Mouse (Mus musculus) forebrain, postnatal 0 days (tissue): ENCODE data around the gene E430018J23Rik. TPM values are rescaled to one million over a fixed set of nuclear protein-coding genes. Genes with fewer than 3 reads are reported as not detected.

Experiments
- ATAC-seq: fragments of 200-750 bp; cut with Nextera tagmentation; 2 replicates; pipeline ENCODE4 v1.8.0; 2017; ENCODE audit warnings: mild to moderate bottlenecking, moderate library complexity
- DNase-seq: peaks from one replicate; pipeline ENCODE4 v3.0.0-alpha.2; 2015
- H3K27ac ChIP-seq: fragments of 300-500 bp; sonication (generic); 2 replicates; pipeline ENCODE4 v1.5.1; 2014; ENCODE audit warnings: low read depth, mild to moderate bottlenecking, antibody characterized with exemption, low read length, moderate library complexity, mixed read lengths
- H3K27me3 ChIP-seq: fragments of 300-500 bp; sonication (generic); 2 replicates; pipeline ENCODE4 v1.6.1; 2014; ENCODE audit warnings: mild to moderate bottlenecking, low read length, mixed read lengths; ENCODE audit not compliant: insufficient read depth
- H3K36me3 ChIP-seq: fragments of 300-500 bp; sonication (generic); 2 replicates; pipeline ENCODE4 v1.6.1; 2014; ENCODE audit warnings: mild to moderate bottlenecking, moderate library complexity; ENCODE audit not compliant: insufficient read depth
- H3K4me1 ChIP-seq: fragments of 300-500 bp; sonication (generic); 2 replicates; pipeline ENCODE4 v1.6.1; 2014; ENCODE audit warnings: antibody characterized with exemption; ENCODE audit not compliant: insufficient read depth
- H3K4me2 ChIP-seq: fragments of 300-500 bp; sonication (generic); 2 replicates; pipeline ENCODE4 v1.6.1; 2014; ENCODE audit warnings: low read depth, mild to moderate bottlenecking, moderate library complexity
- H3K4me3 ChIP-seq: fragments of 300-500 bp; sonication (generic); 2 replicates; pipeline ENCODE4 v1.5.1; 2014; ENCODE audit warnings: low read depth, low read length, mixed read lengths
- H3K9ac ChIP-seq: fragments of 300-500 bp; sonication (generic); 2 replicates; pipeline ENCODE4 v1.6.1; 2014; ENCODE audit warnings: mild to moderate bottlenecking
- H3K9me3 ChIP-seq: fragments of 300-500 bp; sonication (generic); 2 replicates; pipeline ENCODE4 v1.6.1; 2016; ENCODE audit warnings: low read length
- CTCF ChIP-seq: sonication (generic); IDR thresholded peaks from 2 replicates; pipeline ENCODE4 v1.5.1; 2016; ENCODE audit warnings: antibody characterized with exemption, control low read depth, low read depth
- WGBS: fragments of 180-500 bp; shearing (Covaris S2); extraction: QIAGEN DNeasy Blood & Tissue Kit; methylation state at CpG from one replicate; pipeline ENCODE4 v1.1.7; 2014; 5-methylcytosine and 5-hydroxymethylcytosine counted together
- polyA plus RNA-seq: library from polyadenylated mRNA; unstranded; fragments of >200 nt; fragmentation: Nextera tagmentation; extraction: Ambion mirVana; gene quantifications from 2 replicates; pipeline ENCODE4 v1.2.1, GENCODE M21; 2015
- total RNA-seq: library from RNA; depleted of rRNA; stranded (reverse); fragments of >200 nt; gene quantifications from 2 replicates; pipeline ENCODE4 v1.2.3, GENCODE M21; 2014

The E430018J23Rik gene
- total and polyA plus RNA-seq, 2 experiments from 2014 or later, result 2.4 to 10.2 TPM

DNA sequence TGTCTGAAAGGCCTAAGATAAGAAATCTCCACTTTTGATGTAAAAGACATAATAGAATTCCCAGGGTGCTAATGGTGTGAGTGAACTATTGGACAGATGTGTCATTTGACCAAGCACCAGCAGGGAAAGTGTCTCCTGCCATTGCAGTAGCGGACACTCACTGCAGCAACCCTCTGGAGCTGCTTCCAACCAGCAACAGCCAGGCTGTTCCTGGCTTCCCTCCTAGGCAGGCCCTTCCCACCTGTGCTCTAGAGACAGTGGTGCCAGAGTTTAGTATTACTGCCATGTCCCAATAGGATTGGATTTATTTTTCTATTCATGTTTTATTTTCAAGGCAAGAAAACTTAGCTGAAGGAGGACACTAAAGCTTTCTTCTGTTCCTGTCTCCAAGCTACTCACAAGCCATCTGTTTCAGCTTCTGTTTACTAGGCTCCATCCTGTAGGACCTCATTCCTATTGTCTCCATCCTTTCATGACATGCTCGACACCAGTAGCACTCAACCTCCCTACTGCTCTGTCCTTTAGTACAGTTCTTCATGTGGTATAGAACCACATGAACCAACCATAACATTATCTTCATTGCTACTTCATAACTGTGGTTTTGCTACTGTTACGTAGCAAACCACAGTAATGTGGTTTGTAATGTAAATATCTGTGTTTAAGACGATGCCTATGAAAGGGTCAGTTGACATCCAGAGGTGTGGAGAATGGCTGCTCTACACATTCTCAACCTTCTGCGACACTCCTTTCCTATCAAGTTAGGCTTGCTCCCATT, 42.0 kb downstream of the E430018J23Rik start:
- Histone ChIP-seq H3K36me3 (no peaks in the 10 kb centered on the region), H3K4me3 (no peak overlapping the region), H3K4me1 (0 out of 2 replicates have a peak, but pooled peaks cover 3% of the 10 kb centered on the region), H3K27me3 (no peaks in the 10 kb centered on the region), H3K27ac (no peak overlapping the region), H3K9ac (no peak overlapping the region), H3K9me3 (no peaks in the 10 kb centered on the region), H3K4me2 (no peak overlapping the region)
- no peak for DNase-seq
- WGBS, result 90% methylated on average over 5 of the region's 5 CpGs
- TF ChIP-seq CTCF, result no peak
- ATAC-seq, result no peak

DNA sequence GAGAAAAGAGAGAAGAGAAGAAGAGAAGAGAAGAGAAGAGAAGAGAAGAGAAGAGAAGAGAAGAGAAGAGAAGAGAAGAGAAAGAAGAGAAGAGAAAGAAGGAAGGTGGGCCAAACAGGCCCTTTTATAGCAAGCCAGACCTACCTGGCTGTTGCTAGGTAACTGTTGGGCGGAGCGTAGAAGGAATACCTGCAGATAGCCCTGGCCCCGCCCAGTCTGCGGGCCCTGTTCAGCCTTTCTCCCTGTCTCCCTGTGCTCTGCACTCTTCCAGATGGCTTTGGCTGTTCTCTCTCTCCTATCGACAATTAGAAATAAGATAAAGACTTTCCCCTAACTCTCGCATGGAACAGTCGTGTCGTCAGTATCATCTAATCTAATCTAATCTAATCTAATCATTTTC, 46.8 kb downstream of the E430018J23Rik start:
- Histone ChIP-seq H3K36me3 (peaks cover 11% of the 10 kb centered on the region; the same call in 1 of the 2 replicates), H3K4me3 (peak overlapping the region; percentile 91; the same call in 1 of the 2 replicates), H3K9me3 (no peaks in the 10 kb centered on the region), H3K27ac (no peak overlapping the region), H3K4me2 (peak overlapping the region; percentile 62), H3K4me1 (0 out of 2 replicates have a peak, but pooled peaks cover 5% of the 10 kb centered on the region), H3K27me3 (no peaks in the 10 kb centered on the region), H3K9ac (0 out of 2 replicates have a peak overlapping the region, but pooled peaks have one; percentile 93)
- TF ChIP-seq CTCF, result no peak
- ATAC-seq, result no peak
- WGBS, result 14% methylated on average over 8 of the region's 8 CpGs
- DNase-seq, result no peak

- peak within 1 kb of the TSS; percentile 62 for H3K4me2 ChIP-seq
- H3K27ac ChIP-seq, result peak within 1 kb of the TSS; percentile 94
- no peaks in the 10 kb centered on the region for H3K9me3 ChIP-seq
- no peaks in the 10 kb centered on the region for H3K27me3 ChIP-seq
- DNase-seq (peak; percentile 94), ATAC-seq (peak; percentile 94)
- no peak for TF ChIP-seq CTCF
- WGBS, result 3% methylated on average over 69 of the region's 76 CpGs
- H3K9ac ChIP-seq, result peak within 1 kb of the TSS; percentile 93
- H3K4me1 ChIP-seq, result 0 out of 2 replicates have a peak, but pooled peaks cover 5% of the 10 kb centered on the region
- H3K4me3 ChIP-seq, result peak within 1 kb of the TSS; percentile 91
- peaks cover 15% of the 10 kb centered on the region for H3K36me3 ChIP-seq
Observed at GRCm38 (mm10) chr7:127345512-127346325, 47.7 kb downstream of the E430018J23Rik start, which contains the start of gene Zfp768. Zfp768 (minus strand) TSS chr7:127345589.

DNA sequence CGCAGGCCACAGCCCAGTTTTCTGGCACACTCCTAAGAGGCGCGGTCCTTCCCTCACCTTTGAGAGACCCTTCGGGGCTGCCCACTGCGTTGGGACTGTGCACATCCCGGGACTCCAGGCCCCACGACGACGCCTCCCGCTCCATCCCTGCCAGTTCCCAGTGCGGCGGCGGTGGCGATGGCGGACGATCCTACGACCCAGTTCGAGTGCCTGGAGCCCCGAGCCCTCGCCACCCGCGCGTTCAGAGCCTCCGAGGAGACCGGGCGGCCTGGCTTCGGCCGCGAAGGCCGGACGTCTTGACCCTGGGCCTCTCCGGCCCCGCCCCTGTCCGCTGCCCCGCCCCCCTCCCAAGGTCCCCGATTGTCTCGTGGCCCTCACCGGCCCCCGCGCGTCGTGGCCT, 48.3 kb downstream of the E430018J23Rik start:
- TF ChIP-seq CTCF, result no peak

DNA sequence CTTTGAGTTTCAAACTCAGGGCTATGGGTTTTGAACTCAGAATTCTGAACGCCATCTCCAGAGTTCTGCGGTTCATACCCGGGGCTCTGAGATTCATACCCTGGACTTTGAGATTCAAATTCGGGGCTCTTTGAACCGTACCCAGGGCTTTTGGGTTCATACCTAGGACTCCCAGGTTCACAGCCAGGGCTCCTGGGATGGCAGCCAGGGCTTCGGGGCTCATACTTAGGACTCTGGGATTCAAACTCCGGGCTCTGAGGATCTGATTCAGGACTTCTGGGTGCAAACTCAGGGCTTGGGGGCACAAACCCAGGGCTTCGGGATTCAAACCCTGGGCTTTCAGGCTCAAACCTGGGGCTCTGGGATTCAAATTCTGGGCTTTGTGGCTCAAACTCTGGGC, 49.1 kb downstream of the E430018J23Rik start:
- Histone ChIP-seq H3K9ac (peak overlapping the region; percentile 93), H3K36me3 (peaks cover 15% of the 10 kb centered on the region), H3K27ac (no peak overlapping the region), H3K4me2 (peak overlapping the region; percentile 62), H3K9me3 (no peaks in the 10 kb centered on the region), H3K27me3 (no peaks in the 10 kb centered on the region), H3K4me1 (0 out of 2 replicates have a peak, but pooled peaks cover 5% of the 10 kb centered on the region), H3K4me3 (peak overlapping the region; percentile 91)
- 88% methylated on average over 8 of the region's 8 CpGs for WGBS
- TF ChIP-seq CTCF, result no peak
- DNase-seq, result no peak
- ATAC-seq, result no peak

More for the DNA sequence above, 48.3 kb downstream of the E430018J23Rik start:
- DNase-seq (no peak), ATAC-seq (peak; percentile 20)
- Histone ChIP-seq H3K4me1 (0 out of 2 replicates have a peak, but pooled peaks cover 5% of the 10 kb centered on the region), H3K4me3 (peak overlapping the region; percentile 91), H3K27ac (peak overlapping the region; percentile 94), H3K36me3 (peaks cover 15% of the 10 kb centered on the region), H3K9me3 (no peaks in the 10 kb centered on the region), H3K27me3 (no peaks in the 10 kb centered on the region), H3K9ac (peak overlapping the region; percentile 93), H3K4me2 (peak overlapping the region; percentile 62)
- under 1% methylated on average over 40 of the region's 42 CpGs for WGBS

DNA sequence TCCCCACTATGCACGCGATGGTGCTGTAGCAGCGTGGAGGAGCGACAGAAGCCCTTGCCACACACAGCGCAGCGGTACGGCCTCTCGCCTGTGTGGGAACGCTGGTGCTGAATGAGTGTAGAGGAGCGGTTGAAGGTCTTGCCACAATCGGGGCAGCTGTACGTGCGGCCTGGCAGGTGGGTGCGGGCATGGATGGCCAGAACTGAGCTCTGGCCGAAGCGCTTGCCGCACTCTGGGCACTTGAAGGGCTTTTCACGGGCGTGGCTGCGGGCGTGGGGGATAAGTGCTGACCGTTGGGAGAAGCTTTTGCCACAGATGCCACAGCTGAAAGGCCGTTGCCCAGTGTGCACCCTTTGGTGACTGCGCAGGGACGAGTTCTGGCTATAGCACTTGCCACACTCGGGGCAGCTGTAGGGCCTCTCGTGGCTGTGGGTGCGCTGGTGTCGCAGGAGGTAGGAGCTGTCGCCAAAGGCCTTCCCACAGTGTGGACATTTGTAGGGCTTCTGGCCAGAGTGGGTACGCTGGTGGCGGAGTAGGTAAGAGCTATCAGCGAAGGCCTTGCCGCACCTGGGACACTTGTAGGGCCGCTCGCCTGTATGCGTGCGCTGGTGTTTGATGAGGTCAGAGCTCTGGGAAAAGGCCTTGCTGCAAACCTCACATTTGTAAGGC, 49.9 kb downstream of the E430018J23Rik start:
- no peak overlapping the region for H3K4me3 ChIP-seq
- peaks cover 15% of the 10 kb centered on the region for H3K36me3 ChIP-seq
- H3K9ac ChIP-seq, result no peak overlapping the region
- DNase-seq, result no peak
- H3K27ac ChIP-seq, result no peak overlapping the region
- H3K4me1 ChIP-seq, result 0 out of 2 replicates have a peak, but pooled peaks cover 5% of the 10 kb centered on the region
- TF ChIP-seq CTCF, result no peak
- no peak for ATAC-seq
- H3K9me3 ChIP-seq, result no peaks in the 10 kb centered on the region
- H3K27me3 ChIP-seq, result no peaks in the 10 kb centered on the region
- WGBS, result 94% methylated on average over 38 of the region's 38 CpGs
- no peak overlapping the region for H3K4me2 ChIP-seq
